Mouse (Mus musculus): ENCODE measurements around the gene Bpifb9b.

- TF ChIP-seq CTCF (IDR thresholded peaks at IDR 0.05; ENCODE audit: low read depth) (peak; percentile 75), EP300 (IDR thresholded peaks at IDR 0.05; ENCODE audit: low read depth) (no peak)
Observed at GRCm38 (mm10) chr2:154300496-154300895, 6.5 kb upstream of the Bpifb9b start.

Measured in heart, postnatal 0 days (tissue).